Mouse (Mus musculus) cortical plate, adult 2 months (tissue): Measurements from ENCODE around the gene Rhox7a. TPM values are rescaled to one million over a fixed set of nuclear protein-coding genes. Genes with fewer than 3 reads are reported as not detected.
A peak's percentile ranks its signal among the peaks of the same experiment; 100 is the strongest.
"Not testable (repeated sequence)": the region's sequence is repeated elsewhere in the genome, so short reads cannot be mapped to it uniquely, and the experiment has no call there.

Source experiments
- H3K27ac ChIP-seq: fragments of 200-500 bp; 2 replicates; pipeline ENCODE4 v1.5.1; 2012; ENCODE audit warnings: low read length, control low read depth, inconsistent platforms; ENCODE audit not compliant: insufficient read depth
- H3K4me1 ChIP-seq: fragments of 200-500 bp; 2 replicates; pipeline ENCODE4 v1.6.1; 2011; ENCODE audit warnings: low read length; ENCODE audit not compliant: control insufficient read depth, insufficient read depth
- H3K4me3 ChIP-seq: fragments of 200-500 bp; 2 replicates; pipeline ENCODE4 v1.5.1; 2011; ENCODE audit warnings: mild to moderate bottlenecking, low read length, control low read depth; ENCODE audit not compliant: insufficient read depth
- CTCF ChIP-seq: fragments of 200-500 bp; IDR thresholded peaks from 2 replicates; pipeline ENCODE4 v1.5.1; 2011; ENCODE audit warnings: mild to moderate bottlenecking, control low read depth, low read length; ENCODE audit not compliant: insufficient read depth; ENCODE audit errors: extremely low read depth
- POLR2A ChIP-seq: fragments of 200-500 bp; IDR thresholded peaks from 2 replicates; pipeline ENCODE4 v1.6.1; 2011; ENCODE audit warnings: mild to moderate bottlenecking, low read length, control low read depth; ENCODE audit not compliant: insufficient read depth; ENCODE audit errors: extremely low read depth
- polyA plus RNA-seq: library from polyadenylated mRNA; depleted of rRNA; stranded (reverse); fragments of >200 nt; gene quantifications from 2 replicates; pipeline ENCODE4 v1.2.3, GENCODE M21; 2012; rRNA removed

The Rhox7a gene
- polyA plus RNA-seq = not detected in 2 replicates

GRCm38 (mm10) chrX:37831386-37831785, at the start of gene Rhox7a:
TSS of gene Rhox7a (plus strand) at chrX:37831686.
- not testable (repeated sequence) for H3K4me1 ChIP-seq, H3K27ac ChIP-seq, H3K4me3 ChIP-seq

- no peak overlapping the region for H3K27ac ChIP-seq
- TF ChIP-seq POLR2A (no peak), CTCF (no peak)
- H3K4me1 ChIP-seq = no peaks in the 10 kb centered on the region
- no peak overlapping the region for H3K4me3 ChIP-seq
These were observed 24.0 kb upstream of the Rhox7a start for GRCm38 (mm10) chrX:37807286-37808080.

GRCm38 (mm10) chrX:37809396-37809795, 22.1 kb upstream of the Rhox7a start:
- no peak overlapping the region for H3K27ac ChIP-seq
- H3K4me3 ChIP-seq = no peak overlapping the region
- H3K4me1 ChIP-seq = no peaks in the 10 kb centered on the region
- TF ChIP-seq CTCF (no peak), POLR2A (no peak)

- Histone ChIP-seq H3K4me3 (no peak overlapping the region), H3K27ac (no peak overlapping the region), H3K4me1 (no peaks in the 10 kb centered on the region)
- TF ChIP-seq POLR2A (no peak), CTCF (peak; percentile 32)
These were observed 20.3 kb upstream of the Rhox7a start for GRCm38 (mm10) chrX:37811179-37811578.

GRCm38 (mm10) chrX:37815665-37816064, 15.8 kb upstream of the Rhox7a start:
- TF ChIP-seq POLR2A (no peak), CTCF (no peak)
- Histone ChIP-seq H3K4me3 (no peak overlapping the region), H3K27ac (no peak overlapping the region), H3K4me1 (no peaks in the 10 kb centered on the region)

DNA sequence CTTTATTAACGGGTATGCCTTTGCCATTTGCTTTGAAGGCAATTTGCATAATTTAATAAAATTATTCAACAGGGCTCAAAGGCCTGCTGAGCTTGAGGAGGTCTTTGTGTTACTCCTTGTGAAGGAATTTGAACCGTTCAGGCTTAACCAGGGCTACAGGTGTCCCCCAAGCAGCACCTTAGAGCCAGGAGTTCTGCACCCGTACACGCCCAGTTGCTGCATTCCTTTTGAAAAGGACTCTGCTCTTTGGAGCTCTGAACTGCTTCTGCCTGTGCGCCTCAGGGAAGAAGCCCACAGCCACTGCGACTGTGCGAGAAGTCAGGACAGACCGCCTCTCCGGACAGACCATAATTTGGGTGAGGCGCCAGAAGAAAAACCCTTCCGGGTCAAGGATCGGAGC, 4.9 kb upstream of the Rhox7a start, which contains the start of gene Rhox6:
TSS of gene Rhox6 (plus strand) at position 301 of the 400 bp plus-strand sequence.
- not testable (repeated sequence) for H3K4me1 ChIP-seq, H3K27ac ChIP-seq, H3K4me3 ChIP-seq

DNA sequence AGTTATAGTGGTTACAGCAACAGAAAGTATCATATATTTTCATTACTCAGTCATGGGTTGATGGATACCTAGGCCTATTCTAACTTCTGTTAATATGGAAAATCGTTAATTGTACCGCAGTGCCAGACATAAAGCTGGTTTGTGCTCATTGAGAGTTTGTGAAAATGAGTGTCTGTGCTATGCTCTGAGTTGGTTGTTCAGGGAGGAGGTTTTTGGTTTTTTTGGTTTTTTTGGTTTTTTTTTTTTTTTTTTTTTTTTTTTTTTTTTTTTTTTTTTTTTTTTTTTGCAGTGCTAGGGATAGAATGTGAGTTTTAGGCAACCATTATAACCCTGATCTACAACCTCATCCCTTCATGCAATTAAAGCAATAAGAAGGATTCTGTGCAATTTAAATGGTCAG, 40.2 kb downstream of the Rhox7a start:
- H3K27ac ChIP-seq = no peak overlapping the region
- no peak overlapping the region for H3K4me3 ChIP-seq
- no peaks in the 10 kb centered on the region for H3K4me1 ChIP-seq
- no peak for TF ChIP-seq CTCF
- no peak for TF ChIP-seq POLR2A

DNA sequence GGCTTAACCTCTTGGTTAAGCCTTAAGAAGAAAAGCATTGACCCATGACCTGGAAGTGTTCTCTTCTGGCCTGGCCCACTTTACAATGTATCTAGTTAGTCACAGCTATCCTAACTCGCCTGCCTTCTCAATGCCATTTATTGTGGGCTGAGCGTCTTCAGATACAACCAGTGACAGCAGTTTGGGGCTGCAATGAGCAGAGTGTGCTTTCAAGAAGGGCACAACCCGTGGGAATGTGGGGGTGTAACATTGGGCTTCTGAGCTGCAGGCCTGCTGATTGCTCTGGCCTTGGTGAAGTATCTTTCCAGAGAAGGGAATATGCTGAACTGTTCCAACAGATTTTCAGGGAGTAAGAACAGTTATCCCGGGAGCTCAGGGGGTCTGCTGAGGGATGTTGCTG, 47.4 kb downstream of the Rhox7a start, which contains the start of gene Rhox8:
TSS of gene Rhox8 (minus strand) at position 101 of the 400 bp plus-strand sequence.
- TF ChIP-seq POLR2A = no peak
- TF ChIP-seq CTCF = no peak
- Histone ChIP-seq H3K4me1 (no peaks in the 10 kb centered on the region), H3K27ac (no peak within 1 kb of the TSS), H3K4me3 (no peak within 1 kb of the TSS)

Other genes with a start within 250 kb of the Rhox7a start
- gene Rhox4f, start 224.0 kb upstream of the Rhox7a start, polyA plus RNA-seq = not detected in 2 replicates
- not detected in 2 replicates for gene Rhox3g, start 203.1 kb upstream of the Rhox7a start, polyA plus RNA-seq
- gene Rhox2g, start 188.2 kb upstream of the Rhox7a start, polyA plus RNA-seq = not detected in 2 replicates
- not detected in 2 replicates for gene Rhox4g, start 180.4 kb upstream of the Rhox7a start, polyA plus RNA-seq
- not detected in 2 replicates for gene Rhox3h, start 162.9 kb upstream of the Rhox7a start, polyA plus RNA-seq
- gene Rhox2h, start 158.4 kb upstream of the Rhox7a start, polyA plus RNA-seq = not detected in 2 replicates
- not detected in 2 replicates for gene Rhox5, start 26.8 kb upstream of the Rhox7a start, polyA plus RNA-seq
- gene Rhox6, start 4.8 kb upstream of the Rhox7a start, polyA plus RNA-seq = 0.09 TPM in 1 of 2 replicates, not detected in the other
- not detected in 2 replicates for gene Rhox8, start 47.3 kb downstream of the Rhox7a start, polyA plus RNA-seq
- not detected in 2 replicates for gene Rhox7b, start 65.5 kb downstream of the Rhox7a start, polyA plus RNA-seq
- not detected in 2 replicates for gene Rhox9, start 70.1 kb downstream of the Rhox7a start, polyA plus RNA-seq
- not detected in 2 replicates for gene Btg1-ps1, start 187.1 kb downstream of the Rhox7a start, polyA plus RNA-seq
- gene Btg1-ps2, start 211.4 kb downstream of the Rhox7a start, polyA plus RNA-seq = not detected in 2 replicates
- not detected in 2 replicates for gene Rhox10, start 234.8 kb downstream of the Rhox7a start, polyA plus RNA-seq